Mouse (Mus musculus) urinary bladder, postnatal 36 days (tissue): Measurements from ENCODE around the gene Scfd2.
A peak's percentile ranks its signal among the peaks of the same experiment; 100 is the strongest.

ENCODE experiments used
- DNase-seq, 2 experiments: peaks; one replicate each; pipeline ENCODE4 v3.0.0; 2022; ENCODE audit warnings: low spot score in 2 of 2, mixed read lengths in 1 of 2

Scfd2 gene

GRCm38 (mm10) chr5:74365984-74366709 is 165.4 kb downstream of the Scfd2 start:
- no peak for DNase-seq

GRCm38 (mm10) chr5:74365408-74365807 is 166.2 kb downstream of the Scfd2 start:
- DNase-seq, result no peak

DNA sequence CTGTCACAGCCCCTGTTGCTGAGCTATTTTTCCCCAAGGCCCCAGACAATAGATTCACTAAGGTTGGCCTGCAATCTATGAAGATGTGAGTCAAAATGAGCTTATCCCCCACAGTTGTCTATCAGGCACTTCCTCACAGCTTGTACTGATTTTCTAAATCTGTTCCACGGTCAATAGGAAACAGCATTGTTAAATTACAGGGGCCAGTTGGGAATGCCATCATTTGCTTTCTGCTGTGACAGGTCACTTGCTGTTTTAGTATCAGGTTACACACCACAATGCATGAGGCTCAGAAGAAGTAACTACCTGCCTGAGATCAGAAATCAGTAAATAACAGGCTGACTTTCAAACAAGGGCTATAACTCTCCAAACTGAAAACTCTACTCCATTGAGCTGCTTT is 168.3 kb downstream of the Scfd2 start:
- DNase-seq, result no peak

- DNase-seq, result no peak
Observed at GRCm38 (mm10) chr5:74361531-74361930, 170.0 kb downstream of the Scfd2 start.

GRCm38 (mm10) chr5:74358033-74358432 is 173.5 kb downstream of the Scfd2 start:
- no peak for DNase-seq

DNA sequence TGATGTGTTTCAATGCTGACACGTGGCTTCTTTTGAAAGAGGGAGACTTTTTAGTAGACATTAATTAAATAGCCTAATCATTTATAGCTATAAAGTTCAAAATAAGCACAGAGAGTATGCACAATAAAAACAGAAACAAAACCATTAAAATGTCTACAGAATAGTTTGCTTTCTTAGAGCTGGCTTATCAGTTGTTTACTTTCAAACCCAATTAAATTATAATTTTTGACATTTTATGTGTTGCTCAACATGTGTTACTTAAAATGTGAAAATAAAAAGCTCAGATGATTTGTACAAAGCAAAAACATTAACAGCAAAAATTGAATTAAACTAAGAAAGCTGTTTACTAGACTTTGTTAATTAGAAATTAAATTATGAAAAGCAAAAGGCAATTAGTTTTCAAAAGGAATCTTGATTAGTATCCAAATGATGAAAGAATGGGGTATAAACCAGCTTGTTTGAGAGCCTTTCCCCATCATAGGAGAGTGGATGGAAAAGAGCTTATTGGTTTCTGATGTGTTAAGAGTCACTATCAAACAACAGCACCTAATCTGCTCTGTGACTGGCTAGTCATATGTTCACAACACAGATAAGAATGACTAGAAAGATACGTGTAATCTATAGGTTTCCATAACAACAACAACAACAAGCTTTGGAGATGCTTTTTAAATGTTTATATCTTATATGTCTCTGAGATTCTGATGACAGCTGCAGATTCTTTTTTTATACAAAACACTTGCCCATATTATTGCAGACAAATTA is 176.0 kb downstream of the Scfd2 start:
- no peak for DNase-seq

GRCm38 (mm10) chr5:74350909-74351308 is 180.7 kb downstream of the Scfd2 start:
- DNase-seq, result no peak

DNA sequence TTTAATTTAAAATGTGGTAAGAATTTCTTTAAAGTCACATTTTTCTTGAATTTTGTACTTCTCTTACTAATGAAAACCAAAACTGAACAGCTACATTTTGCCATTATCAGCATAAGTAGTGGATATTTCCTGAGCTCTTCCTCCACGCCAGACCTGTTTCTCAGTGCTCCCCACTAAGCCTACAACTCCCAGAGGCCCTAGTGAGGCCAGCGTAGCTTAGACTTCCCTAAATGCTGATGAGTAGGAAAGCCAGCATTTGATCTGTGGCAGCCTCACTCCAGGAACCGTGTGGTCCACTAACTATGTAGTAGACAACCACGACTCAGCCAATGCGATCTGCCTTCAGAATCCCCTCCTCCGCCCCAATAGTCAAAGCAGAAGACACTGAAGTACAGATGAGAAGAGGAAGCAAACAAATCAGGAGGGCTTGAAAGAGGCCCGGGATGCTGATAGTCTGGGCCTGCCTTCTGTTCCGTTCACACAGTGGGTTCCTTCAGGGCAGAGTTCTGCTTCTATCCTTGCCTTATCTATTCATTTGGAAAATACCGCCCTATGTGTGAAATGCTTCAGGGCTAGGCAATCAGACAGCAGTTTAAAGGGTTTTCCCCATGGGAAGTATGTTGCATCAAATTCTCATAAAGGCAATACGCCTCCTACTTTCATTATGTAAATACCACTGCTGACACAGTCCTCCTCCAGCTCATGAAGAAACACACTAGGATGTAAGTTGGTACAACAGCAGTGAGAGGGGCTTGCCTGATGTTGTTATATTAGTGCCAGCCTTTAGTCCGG is 183.3 kb downstream of the Scfd2 start:
- no peak for DNase-seq

GRCm38 (mm10) chr5:74343045-74343444 is 188.5 kb downstream of the Scfd2 start:
- DNase-seq, result no peak

GRCm38 (mm10) chr5:74342557-74342956 is 189.0 kb downstream of the Scfd2 start:
- no peak for DNase-seq

DNA sequence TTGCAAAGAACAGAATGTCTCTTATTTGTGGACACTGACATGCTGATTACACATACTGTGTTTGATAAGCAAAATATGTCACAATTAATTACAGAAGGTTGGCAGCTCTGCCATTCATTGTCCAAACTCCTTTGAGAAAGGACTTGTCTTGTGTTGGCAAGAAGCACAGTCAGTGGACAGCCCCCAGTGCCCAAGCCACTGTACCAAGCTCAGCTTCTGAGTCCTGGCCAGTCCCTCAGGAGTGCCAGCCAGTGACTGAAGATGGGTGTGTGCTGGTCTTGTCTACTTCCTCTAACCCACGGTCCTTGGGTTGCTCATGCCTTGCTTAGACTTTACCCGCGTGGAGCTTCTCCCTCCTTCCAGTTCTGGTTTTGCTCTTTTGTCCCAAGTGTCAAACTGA is 194.1 kb downstream of the Scfd2 start:
- DNase-seq, result no peak

DNA sequence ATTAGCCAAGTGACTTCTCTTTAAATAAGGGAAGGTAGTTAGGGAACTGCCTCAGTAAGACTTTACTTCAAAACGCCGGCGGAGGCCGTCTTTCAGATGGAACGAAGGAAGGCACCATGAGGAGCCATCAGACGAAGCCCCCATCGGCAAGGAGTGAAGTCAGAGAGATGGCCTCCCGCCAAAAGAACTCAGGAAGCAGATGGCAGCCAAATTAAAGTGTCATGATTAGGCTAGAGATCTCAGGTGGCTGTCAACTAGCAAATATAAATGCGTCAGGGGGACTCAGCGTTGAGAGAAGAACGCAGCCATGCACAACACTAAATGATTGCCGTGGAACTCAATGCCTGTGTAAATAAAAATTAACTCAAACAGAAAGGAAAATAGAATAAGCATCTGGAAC is 194.8 kb downstream of the Scfd2 start:
- DNase-seq, result no peak

- no peak for DNase-seq
Observed at GRCm38 (mm10) chr5:74333258-74333657, 198.3 kb downstream of the Scfd2 start.

- no peak for DNase-seq
Observed at GRCm38 (mm10) chr5:74326228-74326627, 205.3 kb downstream of the Scfd2 start.

- DNase-seq, result no peak
Observed at GRCm38 (mm10) chr5:74321010-74321746, 210.4 kb downstream of the Scfd2 start.

- DNase-seq, result no peak
Observed at GRCm38 (mm10) chr5:74319551-74319950, 212.0 kb downstream of the Scfd2 start.

GRCm38 (mm10) chr5:74317174-74317573 is 214.4 kb downstream of the Scfd2 start:
- DNase-seq, result no peak

DNA sequence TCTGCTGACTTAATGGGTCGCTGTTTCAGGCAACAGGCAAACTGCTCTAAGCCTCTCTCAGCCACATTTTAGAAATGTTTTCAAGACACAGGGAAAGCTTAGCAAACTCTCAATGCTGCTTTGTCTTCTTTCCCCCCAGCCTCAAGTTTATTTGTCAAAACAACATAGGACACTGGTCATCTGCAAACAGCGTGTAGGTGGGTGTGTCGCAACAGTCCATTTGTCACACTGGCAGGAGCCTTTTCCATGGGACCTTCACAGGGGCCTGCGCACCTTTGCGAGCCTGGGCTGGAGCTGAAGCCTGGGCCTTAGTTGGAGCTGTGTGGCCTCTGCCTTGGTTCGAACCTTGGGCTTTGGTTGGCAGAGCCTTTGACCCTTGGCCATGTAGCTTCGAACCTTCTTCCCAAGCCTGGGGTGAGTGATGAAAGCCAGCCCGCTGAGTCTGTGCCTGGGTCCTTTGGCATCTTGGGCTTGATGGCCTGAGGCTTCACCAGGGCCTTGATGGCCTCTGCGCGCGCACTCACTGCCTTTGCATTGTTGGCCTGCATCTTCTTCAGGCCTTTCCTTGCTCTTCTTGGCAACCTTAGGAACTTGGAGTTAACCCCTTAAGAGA is 215.1 kb downstream of the Scfd2 start:
- no peak for DNase-seq

DNA sequence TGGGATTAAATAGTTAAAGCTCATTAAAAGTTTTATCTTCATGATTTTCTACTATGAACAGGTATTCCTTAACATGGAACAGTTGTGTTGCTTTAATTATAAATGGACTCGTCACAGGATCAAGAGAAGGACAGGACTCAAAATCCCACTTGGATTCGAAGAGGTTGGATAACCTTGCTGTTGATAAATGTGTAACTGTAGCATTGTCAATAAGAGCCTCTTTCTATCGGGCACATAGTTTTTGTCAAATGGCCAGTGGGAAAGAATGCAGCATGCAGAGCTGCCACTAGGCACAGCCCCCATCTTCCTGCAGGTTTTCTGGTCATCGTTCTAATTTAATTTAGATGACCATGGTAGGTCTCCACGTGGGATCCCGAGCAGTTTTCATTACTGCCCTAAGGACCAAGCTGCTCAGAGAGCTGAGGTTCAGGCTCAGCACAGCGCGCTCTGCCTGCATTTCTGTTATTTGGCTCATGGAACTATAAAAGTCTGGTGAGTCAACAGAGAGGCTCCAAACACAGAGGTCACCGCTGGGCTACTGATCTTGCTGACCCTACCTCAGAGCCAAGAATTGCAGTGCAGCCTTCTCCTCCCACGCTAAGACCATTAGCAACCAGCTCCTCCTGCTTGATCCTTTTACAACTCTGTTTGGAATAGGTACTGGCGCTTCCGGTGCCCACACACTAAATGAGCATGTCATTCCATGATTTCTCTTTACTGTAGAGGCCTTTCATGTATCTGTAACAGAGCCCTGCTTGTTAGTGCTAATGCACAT is 215.9 kb downstream of the Scfd2 start:
- DNase-seq, result peak; percentile 28 to 53

DNA sequence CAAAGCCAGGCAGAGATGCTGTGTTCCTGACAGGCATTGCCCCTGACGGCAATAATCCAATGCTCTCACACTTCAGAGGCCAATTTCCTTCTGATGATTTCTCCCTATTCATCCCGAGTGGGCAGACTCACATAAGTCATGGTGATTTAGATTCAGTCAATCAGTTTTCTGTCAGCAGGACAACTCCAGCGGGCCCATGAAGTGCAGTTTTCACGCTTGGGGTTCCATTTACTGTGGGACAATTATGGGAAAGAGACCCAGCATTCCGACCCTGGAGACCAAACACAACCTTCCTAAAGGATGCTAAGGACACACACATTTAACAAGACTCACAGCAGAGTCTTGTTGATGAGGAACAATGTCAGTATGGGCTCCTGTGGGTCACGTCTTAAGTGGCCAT is 217.1 kb downstream of the Scfd2 start:
- DNase-seq, result no peak

GRCm38 (mm10) chr5:74313542-74313941 is 218.0 kb downstream of the Scfd2 start:
- DNase-seq, result no peak
